In genomic region chr8:11914681-11915474, GRCm38 (mm10) we compare ENCODE assay signal across 8 mouse cellular contexts.
DNase-seq lines count a peak whose midpoint lies in the region; ATAC-seq and TF ChIP-seq lines count a peak whose summit lies in the region.

No protein-coding gene starts in this region.

- peak; percentile 26 to 50 for DNase-seq in cerebellum, postnatal 14 days
- no peak for DNase-seq in cerebellum, adult 18-20 months
- DNase-seq in CH12.LX (ENCODE audit: extremely low read depth): no peak
- peak; percentile 81 for DNase-seq in limb, embryonic 14.5 days (ENCODE audit: low spot score)
- no peak for DNase-seq in stomach, postnatal 0 days (ENCODE audit: low spot score)
- DNase-seq in retina, postnatal 1 day: no peak

- in situ Hi-C loops in CH12.LX (cut with MboI; ENCODE audit: low pct_ligation_motif_present, low pct_unique_long_range_greater_than_20kb, low sequenced_read_pairs): no loop called here

- peak overlapping the region; percentile 44; the same call in 1 of the 2 replicates for H3K4me2 ChIP-seq in CH12.LX (ENCODE audit: insufficient read depth, low read depth, poor library complexity, severe bottlenecking)
- H3K4me2 ChIP-seq in heart, embryonic 13.5 days: peak overlapping the region; percentile 49
- peak overlapping the region; percentile 49 for H3K4me2 ChIP-seq in limb, embryonic 14.5 days (replicated peaks; ENCODE audit: low read depth, low read length, severe bottlenecking)
- peak overlapping the region; percentile 31 for H3K4me2 ChIP-seq in stomach, postnatal 0 days (replicated peaks; ENCODE audit: low read depth)

- peaks cover 94% of the 10 kb centered on the region for H3K27me3 ChIP-seq in CH12.LX (replicated peaks)
- H3K27me3 ChIP-seq in heart, embryonic 13.5 days (replicated peaks): peaks cover 34% of the 10 kb centered on the region
- H3K27me3 ChIP-seq in limb, embryonic 14.5 days (ENCODE audit: control insufficient read depth, insufficient read depth, low read length): no peaks in the 10 kb centered on the region
- no peaks in the 10 kb centered on the region for H3K27me3 ChIP-seq in stomach, postnatal 0 days (ENCODE audit: control insufficient read depth, insufficient read depth, low read length)

- H3K4me1 ChIP-seq in CH12.LX (ENCODE audit: control insufficient read depth in 1 of 2, insufficient read depth in 2 of 2): no peaks in the 10 kb centered on the region
- peaks cover 12% of the 10 kb centered on the region for H3K4me1 ChIP-seq in heart, embryonic 13.5 days
- H3K4me1 ChIP-seq in limb, embryonic 14.5 days (ENCODE audit: control insufficient read depth, insufficient read depth, low read length): peaks cover 23% of the 10 kb centered on the region
- no peaks in the 10 kb centered on the region; the same call in 1 of the 2 replicates for H3K4me1 ChIP-seq in stomach, postnatal 0 days (replicated peaks; ENCODE audit: control insufficient read depth, insufficient read depth)

- H3K4me3 ChIP-seq in CH12.LX (replicated peaks in 1 of 3; ENCODE audit: low read depth in 2 of 3, low read length in 2 of 3, poor library complexity in 1 of 3): no peak overlapping the region
- H3K4me3 ChIP-seq in heart, embryonic 13.5 days: 0 out of 2 replicates have a peak overlapping the region, but pooled peaks have one; percentile 6
- H3K4me3 ChIP-seq in limb, embryonic 14.5 days (replicated peaks; ENCODE audit: low read length): peak overlapping the region; percentile 15
- peak overlapping the region; percentile 14; the same call in 1 of the 2 replicates for H3K4me3 ChIP-seq in stomach, postnatal 0 days (ENCODE audit: low read depth, low read length)

- no peak overlapping the region for H3K27ac ChIP-seq in CH12.LX (ENCODE audit: insufficient read depth, low read depth)
- H3K27ac ChIP-seq in heart, embryonic 13.5 days (replicated peaks): no peak overlapping the region
- peak overlapping the region; percentile 75 for H3K27ac ChIP-seq in limb, embryonic 14.5 days (replicated peaks; ENCODE audit: low read depth, low read length)
- H3K27ac ChIP-seq in stomach, postnatal 0 days (replicated peaks): 0 out of 2 replicates have a peak overlapping the region, but pooled peaks have one; percentile 63

- H3K79me2 ChIP-seq in CH12.LX (replicated peaks; ENCODE audit: control insufficient read depth, extremely low read depth, insufficient read depth, poor library complexity, severe bottlenecking): no peaks in the 10 kb centered on the region

- no peak; the same call in 1 of the 2 replicates for ATAC-seq in heart, embryonic 13.5 days (ENCODE audit: extremely low read depth, insufficient number of reproducible peaks, low FRiP score, low TSS enrichment)
- peak; percentile 82 for ATAC-seq in limb, embryonic 14.5 days (ENCODE audit: low FRiP score, low read depth)
- ATAC-seq in stomach, postnatal 0 days (ENCODE audit: low FRiP score, low TSS enrichment): peak; percentile 66; the same call in 1 of the 2 replicates
- no peak for ATAC-seq in frontal cortex, adult (ENCODE audit: low TSS enrichment)

- dilution Hi-C loops in CH12.LX (cut with MboI; ENCODE audit: extremely low pct_ligation_motif_present, extremely low pct_unique_long_range_greater_than_20kb, low sequenced_read_pairs): no loop called here

- H3K9ac ChIP-seq in CH12.LX (ENCODE audit: insufficient read depth, low read depth): no peak overlapping the region
- peak overlapping the region; percentile 38; the same call in 1 of the 2 replicates for H3K9ac ChIP-seq in heart, embryonic 13.5 days
- peak overlapping the region; percentile 28; the same call in 1 of the 2 replicates for H3K9ac ChIP-seq in limb, embryonic 14.5 days (ENCODE audit: low read depth, low read length, severe bottlenecking)
- no peak overlapping the region for H3K9ac ChIP-seq in stomach, postnatal 0 days (ENCODE audit: low read length)

- no peak for TF ChIP-seq EP300 in CH12.LX (IDR thresholded peaks at IDR 0.05; ENCODE audit: low read length)
- TF ChIP-seq EP300 in stomach, postnatal 0 days (optimal IDR thresholded peaks at IDR 0.05): no peak

- no peak for TF ChIP-seq CTCF in CH12.LX (conservative IDR thresholded peaks at IDR 0.05 in 1 of 2, IDR thresholded peaks at IDR 0.05 in 1 of 2; ENCODE audit: low read depth in 2 of 2, low read length in 2 of 2)
- no peak for TF ChIP-seq CTCF in stomach, postnatal 0 days (IDR thresholded peaks at IDR 0.05; ENCODE audit: low read depth)

- no peak for TF ChIP-seq POLR2A in CH12.LX (IDR thresholded peaks at IDR 0.05; ENCODE audit: low read depth, low read length)
- TF ChIP-seq POLR2A in limb, embryonic 14.5 days (IDR thresholded peaks at IDR 0.05; ENCODE audit: borderline replicate concordance, extremely low read depth, insufficient read depth, insufficient read length): no peak

- no peaks in the 10 kb centered on the region for H3K9me3 ChIP-seq in CH12.LX (replicated peaks; ENCODE audit: low read length)
- H3K9me3 ChIP-seq in heart, embryonic 13.5 days: no peaks in the 10 kb centered on the region
- H3K9me3 ChIP-seq in limb, embryonic 14.5 days (ENCODE audit: control insufficient read depth, low read length): no peaks in the 10 kb centered on the region
- H3K9me3 ChIP-seq in stomach, postnatal 0 days (ENCODE audit: control insufficient read depth, low read length): no peaks in the 10 kb centered on the region

- WGBS in heart, embryonic 13.5 days: 45% methylated on average over 19 of the region's 19 CpGs
- 43% methylated on average over 19 of the region's 19 CpGs for WGBS in limb, embryonic 14.5 days
- 31% methylated on average over 19 of the region's 19 CpGs for WGBS in stomach, postnatal 0 days

- H3K36me3 ChIP-seq in CH12.LX (replicated peaks in 1 of 2; ENCODE audit: control insufficient read depth in 1 of 2, insufficient read depth in 1 of 2, low read length in 1 of 2): no peaks in the 10 kb centered on the region
- H3K36me3 ChIP-seq in heart, embryonic 13.5 days: no peaks in the 10 kb centered on the region
- H3K36me3 ChIP-seq in limb, embryonic 14.5 days (ENCODE audit: control insufficient read depth, insufficient read depth, low read length): no peaks in the 10 kb centered on the region
- H3K36me3 ChIP-seq in stomach, postnatal 0 days (ENCODE audit: control insufficient read depth, insufficient read depth, low read length): no peaks in the 10 kb centered on the region

- TF ChIP-seq RAD21 in CH12.LX (IDR thresholded peaks at IDR 0.05; ENCODE audit: low read depth, low read length): no peak

TF ChIP-seq in CH12.LX, 34 proteins besides CTCF, POLR2A, EP300 and RAD21:
- TF ChIP-seq USF2 (conservative IDR thresholded peaks at IDR 0.05; ENCODE audit: low read depth, low read length) (peak; percentile 47), USF1 (IDR thresholded peaks at IDR 0.05; ENCODE audit: low read depth, low read length) (peak; percentile 46), ELF1 (IDR thresholded peaks at IDR 0.05; ENCODE audit: low read depth, low read length) (no peak), BHLHE40 (IDR thresholded peaks at IDR 0.05; ENCODE audit: low read depth, low read length) (peak; percentile 26; the same call in 1 of the 2 replicates)

Comparison
In these comparisons a context has a peak if more than half of its experiments do, and no peak if none do; other contexts are left out.
1. DNase-seq: peak in cerebellum, postnatal 14 days (2 of 2) and limb, embryonic 14.5 days (single experiment); none in cerebellum, adult 18-20 months (0 of 2), CH12.LX (single experiment), stomach, postnatal 0 days (single experiment) and retina, postnatal 1 day (single experiment).
2. H3K27ac ChIP-seq: peak in limb, embryonic 14.5 days (single experiment) and stomach, postnatal 0 days (single experiment); none in CH12.LX (single experiment) and heart, embryonic 13.5 days (single experiment).
3. H3K4me3 ChIP-seq: peak in heart, embryonic 13.5 days (single experiment), limb, embryonic 14.5 days (single experiment) and stomach, postnatal 0 days (single experiment); none in CH12.LX (0 of 3).
4. H3K9ac ChIP-seq: peak in heart, embryonic 13.5 days (single experiment) and limb, embryonic 14.5 days (single experiment); none in CH12.LX (single experiment) and stomach, postnatal 0 days (single experiment).
5. ATAC-seq: peak in limb, embryonic 14.5 days (single experiment) and stomach, postnatal 0 days (single experiment); none in heart, embryonic 13.5 days (single experiment) and frontal cortex, adult (single experiment).
6. Peak in every context shown above with its lines, with median percentiles within 50 percentile points of each other: H3K4me2 ChIP-seq.